Mouse (Mus musculus): ENCODE results near the gene Pir.
A peak's percentile ranks its signal among the peaks of the same experiment; 100 is the strongest.

Gene Pir

GRCm38 (mm10) chrX:164269285-164269761, at the start of gene Pir:
TSS of gene Pir (plus strand) at chrX:164269371.
- DNase-seq = peak; percentile 72 to 79

GRCm38 (mm10) chrX:164221989-164222388, 47.2 kb upstream of the Pir start:
- DNase-seq = peak in 1 of 2 experiments; percentile 11

DNA sequence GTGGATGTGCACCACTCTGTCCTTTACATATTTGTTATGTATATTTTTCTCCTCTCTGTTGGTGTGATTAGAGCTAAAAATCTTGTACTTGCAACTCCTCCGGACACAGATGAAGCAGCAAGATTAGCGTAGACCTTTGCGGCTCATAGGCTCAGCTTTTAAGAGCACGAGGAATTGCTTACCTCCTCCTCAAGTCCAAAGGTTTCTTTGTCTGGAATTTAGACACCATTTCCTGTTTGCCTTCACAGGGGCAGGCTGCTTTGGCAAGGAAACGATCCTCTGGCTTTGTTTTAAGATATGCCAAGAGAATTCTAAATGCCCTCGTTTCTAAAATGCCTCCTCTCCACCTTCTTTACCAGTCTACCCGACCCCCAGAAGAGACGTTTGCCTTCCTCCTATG, 35.8 kb upstream of the Pir start:
- DNase-seq = peak in 1 of 2 experiments; percentile 23

DNA sequence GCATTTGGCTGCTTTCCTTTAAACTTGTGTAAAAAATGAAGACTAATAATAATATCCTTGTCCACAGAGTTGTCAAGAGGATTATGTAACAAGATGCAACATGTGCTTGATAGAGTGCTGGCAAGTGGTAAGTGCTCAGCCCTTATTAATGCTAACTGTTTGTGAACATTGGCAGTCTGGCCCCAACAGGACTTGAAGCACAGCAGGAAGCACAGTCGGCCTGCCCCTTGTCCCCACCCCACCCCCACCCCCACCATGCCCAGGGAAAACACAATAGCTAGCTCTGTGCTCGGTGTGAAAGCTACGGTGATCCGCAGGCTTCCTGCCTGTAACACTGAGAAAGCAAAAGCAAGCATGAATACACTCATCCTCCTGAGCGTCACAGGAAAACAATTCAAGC, 23.5 kb upstream of the Pir start:
- peak in 1 of 2 experiments; percentile 24 for DNase-seq

GRCm38 (mm10) chrX:164246722-164247121, 22.4 kb upstream of the Pir start:
- DNase-seq = no peak

DNA sequence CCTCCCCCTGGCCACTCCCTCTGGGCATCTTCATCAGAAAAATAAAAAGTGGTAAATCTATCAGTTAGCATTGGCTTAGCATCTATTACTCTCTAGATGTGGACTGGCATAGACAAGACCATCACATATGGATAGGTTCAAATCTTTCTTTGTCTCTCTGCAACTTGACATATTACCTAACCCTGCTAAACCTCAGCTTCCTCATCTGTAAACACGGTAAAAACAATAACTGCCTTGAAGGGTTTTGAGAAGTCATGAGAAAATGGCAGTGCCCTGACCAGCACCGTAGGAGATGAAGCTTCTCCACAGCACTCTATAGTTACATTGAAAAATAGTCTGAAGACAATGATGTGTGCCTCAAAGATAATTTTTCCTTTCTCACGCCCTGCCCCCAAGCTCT, 12.6 kb upstream of the Pir start:
- no peak for DNase-seq

GRCm38 (mm10) chrX:164258057-164258456, 11.1 kb upstream of the Pir start, which contains the start of gene Bmx:
TSS of gene Bmx (minus strand) at chrX:164258193.
- DNase-seq = peak in 1 of 2 experiments; percentile 8

GRCm38 (mm10) chrX:164258662-164259061, 10.5 kb upstream of the Pir start:
- peak in 1 of 2 experiments; percentile 9 for DNase-seq

DNA sequence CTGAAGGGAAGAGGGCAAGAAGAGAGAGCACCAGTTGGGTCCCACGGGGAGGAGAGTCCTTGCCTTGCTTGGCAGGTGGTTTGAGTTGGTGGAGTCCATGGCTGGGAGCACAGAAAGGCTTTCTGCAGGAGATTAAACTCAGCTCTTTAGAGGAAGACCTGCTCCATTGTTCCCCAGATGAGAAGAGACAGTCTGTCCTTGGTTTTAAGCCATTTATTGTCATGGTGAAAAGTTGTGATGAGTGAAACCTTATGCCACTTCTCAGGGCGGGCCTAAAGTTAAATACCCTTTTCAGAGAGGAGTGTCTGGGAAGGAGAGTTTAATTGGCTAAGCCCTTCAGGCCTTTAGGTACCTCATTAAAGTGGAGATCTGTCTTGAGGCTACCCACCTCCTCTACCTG, 6.9 kb upstream of the Pir start:
- no peak for DNase-seq

GRCm38 (mm10) chrX:164264861-164265260, 4.3 kb upstream of the Pir start:
- no peak for DNase-seq

DNA sequence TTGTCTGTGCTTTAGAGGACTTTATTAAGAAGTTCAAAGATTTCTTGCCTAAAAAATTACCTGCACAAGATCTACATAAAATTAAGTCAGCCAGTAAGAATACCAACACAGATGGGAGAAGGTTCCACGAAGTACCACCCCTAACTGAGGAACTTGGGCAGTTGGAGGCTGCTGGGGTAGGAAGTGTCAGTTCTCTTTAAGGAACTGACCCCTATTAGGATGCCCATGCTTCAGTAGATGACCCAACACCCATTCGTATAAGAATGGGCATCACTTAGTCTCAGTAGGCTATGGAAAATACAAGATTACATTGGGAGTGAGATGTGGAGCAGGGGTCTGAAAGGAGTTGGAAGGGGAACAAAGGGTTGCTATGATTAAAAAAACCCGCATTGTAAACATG, 1.4 kb downstream of the Pir start:
- DNase-seq = no peak

GRCm38 (mm10) chrX:164275536-164275935, 6.4 kb downstream of the Pir start:
- no peak for DNase-seq

- no peak for DNase-seq
Observed at GRCm38 (mm10) chrX:164280918-164281647, 11.9 kb downstream of the Pir start.

- DNase-seq = no peak
Observed at GRCm38 (mm10) chrX:164283808-164284207, 14.6 kb downstream of the Pir start.

GRCm38 (mm10) chrX:164287077-164287476, 17.9 kb downstream of the Pir start:
- DNase-seq = peak in 1 of 2 experiments; percentile 27

- no peak for DNase-seq
Observed at GRCm38 (mm10) chrX:164291147-164291546, 22.0 kb downstream of the Pir start.

DNA sequence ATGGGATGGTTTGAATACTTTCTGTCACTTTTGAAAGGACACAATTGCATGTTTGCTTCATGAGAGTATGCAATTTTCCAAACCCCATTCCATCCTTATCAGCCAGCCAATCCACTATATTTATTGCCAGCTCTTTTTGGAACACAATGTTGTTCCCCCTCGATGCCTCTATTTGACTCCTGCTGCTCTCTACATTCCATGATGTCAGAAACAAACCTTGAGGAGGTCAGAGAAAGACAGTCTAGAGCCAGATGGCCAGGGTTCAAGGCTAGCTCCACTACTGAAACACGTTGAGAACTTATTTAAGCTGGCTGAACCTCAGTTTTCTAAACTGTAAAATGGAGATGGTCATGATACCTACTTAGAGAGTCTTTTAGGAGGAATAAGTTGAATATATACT, 37.1 kb downstream of the Pir start:
- DNase-seq = no peak

DNA sequence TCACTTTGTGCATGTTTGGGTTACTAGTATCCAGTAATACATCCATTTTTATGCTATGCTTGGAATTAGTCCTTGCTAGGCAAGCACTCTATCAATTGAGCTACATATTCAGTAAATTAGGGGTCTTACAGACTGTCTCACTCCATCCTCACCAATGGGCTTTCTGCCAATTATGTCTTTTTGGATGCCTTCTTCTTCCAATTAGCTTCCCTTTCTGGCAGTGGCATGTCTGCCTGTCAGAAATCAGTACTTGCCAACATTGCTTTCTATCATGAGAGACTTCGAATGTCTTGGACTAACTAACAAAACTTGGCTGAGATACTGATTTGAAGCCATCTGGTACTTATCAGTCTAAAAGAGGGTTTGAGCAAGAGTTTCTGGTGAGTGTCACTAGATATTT, 44.7 kb downstream of the Pir start:
- no peak for DNase-seq

DNA sequence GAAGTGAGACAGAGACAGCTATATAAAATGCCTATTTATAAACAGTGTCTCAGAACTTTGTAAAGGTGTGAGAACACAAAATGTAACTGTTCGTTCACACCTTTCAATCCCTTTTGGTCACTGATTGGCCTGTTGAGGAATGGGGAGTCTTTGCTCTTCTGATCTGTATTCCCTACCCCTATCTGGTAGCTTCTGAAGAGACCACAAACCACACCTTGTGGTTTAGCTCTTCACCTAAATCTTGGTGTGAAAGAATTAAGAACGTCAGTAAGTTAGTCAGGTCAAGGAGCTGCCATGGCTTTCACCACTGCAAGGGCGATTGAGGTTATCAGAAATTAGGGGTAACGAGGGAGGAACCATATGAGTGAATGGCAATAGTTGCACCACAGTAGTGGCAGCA, 49.4 kb downstream of the Pir start:
- DNase-seq = no peak

- DNase-seq = no peak
Observed at GRCm38 (mm10) chrX:164320031-164320430, 50.9 kb downstream of the Pir start.

GRCm38 (mm10) chrX:164322492-164322891, 53.3 kb downstream of the Pir start:
- DNase-seq = no peak

DNA sequence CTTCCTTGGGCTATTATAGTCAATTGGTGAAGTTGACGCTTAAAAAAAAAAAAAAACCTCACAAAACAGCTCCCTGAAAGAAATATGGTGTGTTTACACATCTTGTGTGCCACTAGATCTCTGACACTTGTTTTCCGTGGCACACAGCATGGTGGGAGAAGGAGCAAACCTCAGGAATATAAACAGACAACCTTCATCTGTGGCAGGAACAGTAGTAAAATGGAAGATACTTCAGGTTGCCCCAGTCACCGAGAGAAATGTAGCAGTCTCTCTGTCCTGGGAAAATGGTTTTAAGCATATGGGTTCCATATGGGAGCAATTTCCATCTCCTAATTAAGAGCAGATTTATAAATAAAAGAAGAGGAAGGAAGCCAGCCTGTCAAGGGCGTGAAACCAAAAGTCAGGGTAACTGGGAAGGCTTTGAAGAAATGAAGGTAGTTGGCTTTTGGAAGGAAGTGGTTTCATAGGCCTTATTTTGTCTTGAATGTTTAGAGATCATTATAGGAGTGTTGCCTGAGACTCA, 54.3 kb downstream of the Pir start:
- DNase-seq = no peak

GRCm38 (mm10) chrX:164330351-164330750, 61.2 kb downstream of the Pir start:
- DNase-seq = no peak

DNA sequence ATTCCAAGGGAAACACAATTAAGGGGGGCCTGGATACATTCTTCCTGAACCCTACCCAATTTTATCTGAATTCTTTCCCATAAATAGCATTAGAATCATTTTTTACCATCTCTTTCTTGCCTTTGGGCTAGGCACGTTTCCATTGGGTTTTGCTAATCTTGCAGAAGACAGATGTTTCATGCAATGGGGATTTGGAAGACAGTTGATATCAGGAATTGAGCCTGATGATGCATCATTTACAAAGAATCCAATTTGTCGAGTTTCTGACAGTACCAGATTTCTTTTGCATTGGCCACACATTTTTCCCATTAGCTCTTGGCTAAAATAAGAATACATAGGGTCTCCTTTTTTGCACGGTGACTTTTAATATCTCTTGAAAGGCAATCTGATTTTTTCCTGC, 61.6 kb downstream of the Pir start:
- DNase-seq = no peak

DNA sequence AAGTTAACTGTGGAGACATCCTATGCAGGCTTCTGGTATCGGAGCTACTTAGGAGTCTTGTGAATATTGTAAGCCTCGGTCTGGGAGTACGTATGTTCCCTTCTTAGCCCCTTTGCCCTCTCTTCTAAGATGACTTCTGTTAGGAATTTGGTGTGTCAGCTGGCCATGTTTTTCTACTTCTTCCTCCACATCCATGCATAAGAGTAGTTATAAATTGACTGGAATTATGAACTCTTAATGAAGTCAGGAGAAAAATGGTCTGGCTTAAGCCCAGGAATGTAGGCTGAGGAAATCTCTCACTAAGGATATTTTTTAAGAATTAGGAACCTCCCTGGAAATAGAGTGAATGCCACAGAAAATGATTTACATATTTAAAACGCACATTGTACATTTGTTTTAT, 69.4 kb downstream of the Pir start:
- DNase-seq = no peak

All from lung, postnatal 4 days (tissue).